In genomic region chr11:72689115-72689514, GRCm38 (mm10) we compare ENCODE assay signal across 8 mouse cellular contexts. TPM values are rescaled to one million over a fixed set of nuclear protein-coding genes. Genes with fewer than 3 reads are reported as not detected.
A peak's percentile ranks its signal among the peaks of the same experiment; 100 is the strongest.
DNase-seq lines count a peak whose midpoint lies in the region; ATAC-seq and TF ChIP-seq lines count a peak whose summit lies in the region.

No protein-coding gene starts in this region.

- DNase-seq in heart, postnatal 14 days: no peak
- peak; percentile 20 for DNase-seq in embryo, embryonic 10.5 days (ENCODE audit: low spot score)
- peak; percentile 10 for DNase-seq in induced T-regulatory cell, adult 2 months (ENCODE audit: low read depth)
- DNase-seq in left cerebral cortex, adult 2 months (ENCODE audit: extremely low spot score in 1 of 2, low spot score in 2 of 2): no peak
- no peak for DNase-seq in cerebellum, postnatal 36 days
- DNase-seq in kidney, adult 8-10 months: no peak

- no peaks in the 10 kb centered on the region for H3K27me3 ChIP-seq in heart, embryonic 13.5 days (replicated peaks)
- no peaks in the 10 kb centered on the region for H3K27me3 ChIP-seq in midbrain, embryonic 15.5 days (replicated peaks)

- H3K36me3 ChIP-seq in heart, embryonic 13.5 days: peaks cover 21% of the 10 kb centered on the region
- no peaks in the 10 kb centered on the region for H3K36me3 ChIP-seq in midbrain, embryonic 15.5 days (replicated peaks)

- H3K27ac ChIP-seq in heart, embryonic 13.5 days (replicated peaks): peak overlapping the region; percentile 51
- H3K27ac ChIP-seq in midbrain, embryonic 15.5 days: no peak overlapping the region
- H3K27ac ChIP-seq in left cerebral cortex, adult 2 months: no peak overlapping the region

- 27% methylated on average over 3 of the region's 3 CpGs for WGBS in heart, embryonic 13.5 days
- WGBS in midbrain, embryonic 15.5 days: 74% methylated on average over 3 of the region's 3 CpGs

- intact Hi-C loops in heart, postnatal 14 days (cut with DNase I): no loop called here
- intact Hi-C loops in left cerebral cortex, adult 2 months (cut with DNase I): no loop called here

- H3K4me2 ChIP-seq in heart, embryonic 13.5 days: peak overlapping the region; percentile 88
- peak overlapping the region; percentile 59 for H3K4me2 ChIP-seq in midbrain, embryonic 15.5 days

- no peaks in the 10 kb centered on the region for H3K9me3 ChIP-seq in heart, embryonic 13.5 days
- no peaks in the 10 kb centered on the region for H3K9me3 ChIP-seq in midbrain, embryonic 15.5 days

- TF ChIP-seq CTCF in left cerebral cortex, adult 2 months (IDR thresholded peaks at IDR 0.05): no peak

- peaks cover 30% of the 10 kb centered on the region for H3K4me1 ChIP-seq in heart, embryonic 13.5 days
- H3K4me1 ChIP-seq in midbrain, embryonic 15.5 days: peaks cover 33% of the 10 kb centered on the region

- ATAC-seq in heart, embryonic 13.5 days (ENCODE audit: extremely low read depth, insufficient number of reproducible peaks, low FRiP score, low TSS enrichment): no peak
- ATAC-seq in midbrain, embryonic 15.5 days (replicated peaks): no peak

- peak overlapping the region; percentile 86 for H3K4me3 ChIP-seq in heart, embryonic 13.5 days
- H3K4me3 ChIP-seq in midbrain, embryonic 15.5 days: peak overlapping the region; percentile 72; the same call in 1 of the 2 replicates
- H3K4me3 ChIP-seq in left cerebral cortex, adult 2 months: no peak overlapping the region

- peak overlapping the region; percentile 89 for H3K9ac ChIP-seq in heart, embryonic 13.5 days
- H3K9ac ChIP-seq in midbrain, embryonic 15.5 days: no peak overlapping the region

RNA-seq across cellular contexts. Expression of gene Ankfy1, which starts 0.7 kb away (rescaled TPM):
- 15.2 and 15.8 TPM in 2 replicates for polyA plus RNA-seq in heart, embryonic 13.5 days (2015; fragmentation: Nextera tagmentation; extraction: Ambion mirVana)
- total RNA-seq in heart, postnatal 14 days (2021): 10 to 100 TPM; 21.4 to 21.9 TPM
- 28.2 and 31.8 TPM in 2 replicates for polyA plus RNA-seq in midbrain, embryonic 15.5 days (2015; fragmentation: Nextera tagmentation; extraction: Ambion mirVana)
- total RNA-seq in left cerebral cortex, adult 2 months (2021): 10 to 100 TPM; 34.4 to 35.4 TPM

Comparison
In these comparisons a context has a peak if more than half of its experiments do, and no peak if none do; other contexts are left out.
1. DNase-seq: peak in embryo, embryonic 10.5 days (single experiment) and induced T-regulatory cell, adult 2 months (single experiment); none in heart, postnatal 14 days (0 of 2), left cerebral cortex, adult 2 months (0 of 2), cerebellum, postnatal 36 days (0 of 2) and kidney, adult 8-10 months (0 of 2).